Mouse (Mus musculus) bone marrow, adult 2 months (tissue): ENCODE measurements around the gene Ccdc36.

Source experiments
- CTCF ChIP-seq: fragments of 200-500 bp; IDR thresholded peaks from 2 replicates; pipeline ENCODE4 v1.5.1; 2011; ENCODE audit warnings: low read length, control low read depth; ENCODE audit not compliant: control insufficient read depth, insufficient read depth
- POLR2A ChIP-seq: fragments of 200-500 bp; IDR thresholded peaks from 2 replicates; pipeline ENCODE4 v1.6.1; 2011; ENCODE audit warnings: low read depth, mild to moderate bottlenecking, control low read depth, low read length, borderline replicate concordance; ENCODE audit not compliant: control insufficient read depth

DNA sequence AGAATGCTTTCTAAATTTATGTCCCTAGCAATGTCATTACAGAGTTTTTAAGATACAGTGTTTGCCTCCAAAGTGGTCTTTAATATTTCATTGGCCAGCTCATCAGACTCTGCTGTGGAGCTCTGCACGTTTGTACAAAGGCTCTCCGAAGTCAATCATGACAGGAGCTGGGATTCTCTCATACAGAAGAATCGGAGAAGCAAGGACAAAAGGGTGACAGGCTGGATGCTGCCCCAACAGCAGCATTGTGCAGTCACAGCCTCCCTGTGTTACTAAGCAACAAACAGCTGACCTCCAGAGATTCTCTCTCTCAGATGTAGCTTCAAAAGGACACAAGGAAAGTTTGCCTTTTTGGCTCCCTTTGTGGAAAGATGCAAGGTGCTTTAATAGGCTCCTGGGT, 7.9 kb upstream of the Ccdc36 start, which contains the start of gene BC048562:
- no peak for TF ChIP-seq CTCF
- no peak for TF ChIP-seq POLR2A
